Mouse (Mus musculus): ENCODE measurements around the gene Ccl27a.
"Not testable (repeated sequence)": the region's sequence is repeated elsewhere in the genome, so short reads cannot be mapped to it uniquely, and the experiment has no call there.

Ccl27a gene

GRCm38 (mm10) chr4:41774002-41774401, at the start of gene Ccl27a:
Ccl27a (minus strand) TSS chr4:41774247.
- DNase-seq (ENCODE audit: extremely low read depth, low read depth, low spot score) = not testable (repeated sequence)

- not testable (repeated sequence) for DNase-seq (ENCODE audit: extremely low read depth, low read depth, low spot score)
Measured at GRCm38 (mm10) chr4:41783197-41783596, 9.2 kb upstream of the Ccl27a start.

DNA sequence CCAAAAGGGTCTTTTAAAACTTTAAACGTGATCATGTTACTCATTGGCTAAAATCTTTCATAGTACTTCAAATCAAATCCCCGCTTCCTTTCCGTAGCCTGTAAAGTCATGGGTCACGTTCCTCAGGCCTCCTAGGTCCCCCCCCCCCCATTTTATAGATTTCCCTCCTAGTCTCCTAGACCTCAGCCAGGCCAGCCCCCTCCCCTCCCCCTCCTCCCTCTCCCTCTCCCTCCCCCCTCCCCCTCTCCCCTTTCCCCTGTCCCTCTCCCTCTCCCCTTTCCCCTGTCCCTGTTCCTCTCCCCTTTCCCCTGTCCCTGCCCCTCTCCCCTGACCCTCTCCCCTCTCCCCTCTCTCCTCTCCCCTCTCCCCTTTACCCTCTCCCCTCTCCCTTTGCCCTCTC, 8.7 kb upstream of the Ccl27a start:
- DNase-seq (ENCODE audit: extremely low read depth, low read depth, low spot score) = not testable (repeated sequence)

GRCm38 (mm10) chr4:41781748-41782485, 7.9 kb upstream of the Ccl27a start:
- DNase-seq (ENCODE audit: extremely low read depth, low read depth, low spot score) = not testable (repeated sequence)

DNA sequence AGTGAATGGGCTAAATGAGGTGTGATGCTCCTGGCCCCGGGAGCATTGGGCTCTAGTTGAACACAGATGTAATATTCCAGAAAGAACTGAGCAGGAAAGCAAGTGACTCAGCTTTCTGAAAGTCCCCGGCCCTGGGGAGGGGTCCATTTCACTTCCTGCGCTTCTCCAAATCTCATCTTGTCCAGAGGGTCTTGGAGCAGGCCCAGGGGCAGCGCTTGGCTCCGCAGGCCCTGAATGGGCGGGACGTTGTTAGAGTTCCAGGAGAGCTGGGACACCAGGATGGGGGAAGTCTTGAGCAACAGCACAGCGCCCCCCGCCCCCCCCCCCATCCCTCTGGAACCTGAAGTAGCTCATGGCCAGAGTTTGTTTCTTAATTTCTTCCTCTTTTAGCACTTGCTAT, 7.2 kb upstream of the Ccl27a start:
- not testable (repeated sequence) for DNase-seq (ENCODE audit: extremely low read depth, low read depth, low spot score)

DNA sequence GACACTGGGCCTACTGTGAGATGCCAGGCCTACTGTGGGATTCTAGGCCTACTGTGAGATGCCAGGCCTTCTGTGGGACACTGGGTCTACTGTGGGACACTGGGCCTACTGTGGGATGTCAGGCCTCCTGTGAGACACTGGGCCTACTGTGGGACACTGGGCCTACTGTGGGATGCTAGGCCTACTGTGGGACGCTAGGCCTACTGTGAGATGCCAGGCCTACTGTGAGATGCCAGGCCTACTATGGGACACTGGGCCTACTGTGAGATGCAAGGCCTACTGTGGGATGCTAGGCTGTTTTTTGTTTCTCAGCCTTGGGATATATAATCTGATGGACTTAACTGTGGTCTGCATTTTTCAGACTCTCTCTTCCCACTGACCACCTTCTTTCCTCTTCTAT, 1.8 kb upstream of the Ccl27a start:
- DNase-seq (ENCODE audit: extremely low read depth, low read depth, low spot score) = not testable (repeated sequence)

DNA sequence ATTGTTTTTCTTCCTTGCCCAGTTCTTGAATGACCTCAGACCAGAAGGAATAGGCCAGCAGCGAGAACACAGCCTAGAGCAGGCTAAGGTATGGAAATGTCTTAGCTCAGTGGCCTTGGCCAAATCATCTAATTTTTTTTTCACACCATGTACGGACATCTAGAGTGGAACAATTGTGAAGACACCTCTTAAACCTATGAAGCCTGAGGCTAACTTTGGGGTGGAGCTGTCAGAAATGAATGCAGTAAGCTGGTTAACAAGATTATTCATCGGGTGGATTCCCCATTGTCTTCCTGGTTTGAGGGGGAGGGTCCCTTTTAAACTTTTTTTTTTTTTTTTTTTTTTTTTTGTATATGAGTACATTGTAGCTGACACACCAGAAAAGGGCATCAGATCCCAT, 459 bp upstream of the Ccl27a start:
- not testable (repeated sequence) for DNase-seq (ENCODE audit: extremely low read depth, low read depth, low spot score)

DNA sequence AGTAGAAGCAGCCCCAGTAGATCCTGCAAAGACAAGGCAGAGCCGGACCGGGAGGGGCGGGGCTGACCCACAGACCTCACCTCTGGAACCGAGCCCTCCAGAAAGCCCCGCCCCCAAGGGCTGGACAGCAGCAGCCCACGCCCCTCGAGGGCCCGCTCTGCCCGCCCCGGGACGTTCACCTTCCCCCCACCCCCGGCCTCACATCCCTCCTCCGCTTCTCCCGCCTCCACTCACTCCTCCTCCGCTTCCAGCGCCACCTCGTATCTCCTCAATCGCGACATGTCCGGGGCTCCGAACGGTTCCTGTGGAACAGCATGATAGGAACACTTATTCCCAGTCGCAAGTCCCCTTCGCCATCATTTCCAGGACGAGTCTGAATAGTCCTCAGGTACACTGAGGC, 545 bp downstream of the Ccl27a start:
- DNase-seq (ENCODE audit: extremely low read depth, low read depth, low spot score) = not testable (repeated sequence)

DNA sequence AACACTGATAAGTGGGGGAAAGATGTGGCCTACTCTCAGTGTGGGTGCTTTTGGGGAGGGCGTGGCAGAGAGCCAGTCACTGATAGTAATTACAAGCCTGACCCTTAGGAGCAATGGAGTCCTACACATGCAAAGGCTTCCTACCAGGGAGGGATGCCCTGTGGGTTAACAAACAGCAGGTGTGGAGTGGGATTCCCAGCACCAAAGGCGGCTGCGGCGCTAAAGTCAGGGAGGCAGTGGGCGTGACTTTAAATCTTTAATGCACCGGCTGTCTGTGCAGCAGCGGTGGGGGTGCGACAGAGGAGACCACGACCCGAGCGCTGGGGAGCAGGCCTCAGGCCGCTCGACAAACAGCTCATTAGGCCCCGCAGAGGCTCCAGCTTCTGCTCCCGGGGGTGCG, 1.1 kb downstream of the Ccl27a start:
- not testable (repeated sequence) for DNase-seq (ENCODE audit: extremely low read depth, low read depth, low spot score)

GRCm38 (mm10) chr4:41767301-41767700, 6.7 kb downstream of the Ccl27a start:
- DNase-seq (ENCODE audit: extremely low read depth, low read depth, low spot score) = not testable (repeated sequence)

- DNase-seq (ENCODE audit: extremely low read depth, low read depth, low spot score) = not testable (repeated sequence)
Measured at GRCm38 (mm10) chr4:41763176-41763575, 10.9 kb downstream of the Ccl27a start.

DNA sequence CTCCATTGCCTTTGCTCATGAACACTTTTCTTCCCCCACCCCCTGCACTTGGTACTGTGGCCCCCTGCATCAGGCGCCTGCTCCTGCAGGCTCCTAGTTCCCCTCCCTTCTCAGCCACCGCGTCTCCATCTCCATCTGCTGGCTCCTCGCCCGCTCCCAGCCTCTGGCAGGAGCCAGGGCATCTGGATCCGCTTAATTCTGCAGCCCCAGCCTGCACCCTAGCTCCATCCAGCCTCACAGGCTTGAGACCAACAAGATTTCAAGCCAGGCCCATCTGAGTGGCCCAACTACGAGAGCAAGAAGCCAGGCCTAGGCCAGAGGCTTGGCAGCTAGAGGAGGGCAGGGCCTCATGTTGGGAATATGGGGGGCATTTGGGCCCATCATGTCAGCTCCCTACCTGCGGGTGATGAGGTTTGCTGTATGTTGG, 11.3 kb downstream of the Ccl27a start:
- not testable (repeated sequence) for DNase-seq (ENCODE audit: extremely low read depth, low read depth, low spot score)

GRCm38 (mm10) chr4:41762099-41762687, 11.9 kb downstream of the Ccl27a start:
- no peak for DNase-seq (ENCODE audit: extremely low read depth, low read depth, low spot score)

DNA sequence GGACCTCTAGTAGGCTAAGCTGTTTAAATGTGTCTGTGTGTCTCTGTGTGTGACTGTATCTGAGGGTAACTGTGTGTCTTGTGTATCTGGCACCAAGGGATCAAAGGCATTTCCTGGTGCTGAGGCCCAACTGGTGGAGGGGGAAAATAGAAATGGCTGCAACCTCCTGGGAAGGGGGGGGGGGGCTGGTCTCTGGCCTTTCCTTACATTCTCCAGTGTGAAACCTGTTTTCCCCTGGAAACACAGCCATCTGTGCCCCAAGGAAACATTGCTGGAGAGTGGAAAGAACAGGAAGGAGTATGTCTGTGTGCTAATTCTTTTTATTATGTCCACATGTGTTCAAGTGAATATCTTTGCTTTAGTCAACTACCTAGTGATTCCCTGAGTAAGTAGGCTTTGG, 12.4 kb downstream of the Ccl27a start:
- no peak for DNase-seq (ENCODE audit: extremely low read depth, low read depth, low spot score)

- no peak for DNase-seq (ENCODE audit: extremely low read depth, low read depth, low spot score)
Measured at GRCm38 (mm10) chr4:41760911-41761310, 13.1 kb downstream of the Ccl27a start.

- DNase-seq (ENCODE audit: extremely low read depth, low read depth, low spot score) = no peak
Measured at GRCm38 (mm10) chr4:41760288-41760721, 13.7 kb downstream of the Ccl27a start.

- DNase-seq (ENCODE audit: extremely low read depth, low read depth, low spot score) = no peak
Measured at GRCm38 (mm10) chr4:41759656-41760287, 14.3 kb downstream of the Ccl27a start.

DNA sequence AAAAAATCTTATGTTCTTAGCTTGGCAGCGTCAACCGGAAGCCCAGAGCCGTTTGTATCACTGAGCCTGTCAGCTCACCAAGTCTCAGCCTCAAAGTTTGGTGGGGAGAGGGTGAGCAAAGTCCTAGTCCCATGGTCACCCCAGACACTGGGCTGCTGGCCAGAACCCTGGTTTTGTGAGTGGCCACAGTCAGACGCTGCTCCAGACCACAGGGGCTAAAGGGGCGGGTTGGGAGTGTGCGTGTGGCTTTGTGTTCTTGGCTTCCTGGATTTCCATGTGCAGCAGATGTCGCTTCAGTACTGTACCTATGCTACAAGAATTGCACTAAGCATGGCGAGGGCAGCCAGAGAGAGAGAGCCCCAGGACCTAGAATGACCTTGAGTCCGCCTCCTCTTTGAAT, 14.8 kb downstream of the Ccl27a start:
- no peak for DNase-seq (ENCODE audit: extremely low read depth, low read depth, low spot score)

- DNase-seq (ENCODE audit: extremely low read depth, low read depth, low spot score) = no peak
Measured at GRCm38 (mm10) chr4:41758701-41759100, 15.3 kb downstream of the Ccl27a start.

- DNase-seq (ENCODE audit: extremely low read depth, low read depth, low spot score) = no peak
Measured at GRCm38 (mm10) chr4:41758021-41758420, 16.0 kb downstream of the Ccl27a start.

DNA sequence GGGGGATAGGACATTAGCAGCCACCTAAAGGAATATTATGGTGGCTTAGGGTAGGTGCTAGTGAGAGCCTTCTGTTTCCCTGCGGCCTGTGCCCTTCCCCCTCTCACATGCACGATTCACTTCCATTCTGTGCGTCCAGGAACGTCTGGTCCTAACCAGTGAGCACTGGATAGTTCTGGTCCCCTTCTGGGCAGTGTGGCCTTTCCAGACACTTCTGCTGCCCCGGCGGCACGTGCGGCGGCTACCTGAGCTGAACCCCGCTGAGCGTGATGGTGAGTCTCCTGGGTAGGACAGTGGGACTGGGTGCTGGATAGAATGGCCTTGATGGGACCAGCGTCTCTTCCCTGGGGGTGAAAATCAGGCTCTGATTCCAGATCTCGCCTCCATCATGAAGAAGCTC, 16.7 kb downstream of the Ccl27a start:
- no peak for DNase-seq (ENCODE audit: extremely low read depth, low read depth, low spot score)

DNA sequence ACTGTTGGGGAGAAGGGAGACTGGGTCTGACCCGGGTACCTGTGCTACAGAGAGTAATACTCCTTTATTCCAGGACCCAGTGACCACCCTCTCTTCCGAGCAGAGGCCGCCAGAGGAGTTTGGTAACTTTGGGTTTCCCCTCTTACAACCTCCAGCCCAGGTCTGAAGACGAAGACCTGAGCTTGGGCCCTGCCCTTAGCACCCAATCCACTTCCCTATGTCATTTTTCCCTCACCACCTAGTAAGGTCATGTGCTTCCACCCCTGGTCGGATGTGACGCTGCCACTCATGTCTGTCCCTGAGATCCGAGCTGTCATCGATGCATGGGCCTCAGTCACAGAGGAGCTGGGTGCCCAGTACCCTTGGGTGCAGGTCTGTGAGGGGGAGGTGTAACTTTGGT, 17.6 kb downstream of the Ccl27a start:
- DNase-seq (ENCODE audit: extremely low read depth, low read depth, low spot score) = no peak
